Mouse (Mus musculus) granulocyte monocyte progenitor cell, adult 5-6 weeks (primary cell): ENCODE data around the gene Bnc1. TPM values are rescaled to one million over a fixed set of nuclear protein-coding genes. Genes with fewer than 3 reads are reported as not detected.

Experiments used
- ATAC-seq: replicated peaks from 2 replicates; pipeline ENCODE4 v1.8.0; 2016; ENCODE audit warnings: mild to moderate bottlenecking, moderate TSS enrichment, inconsistent platforms; ENCODE audit not compliant: poor library complexity, severe bottlenecking
- total RNA-seq, 2 experiments: library from RNA; stranded (forward) in 1 of 2; stranded (reverse) in 1 of 2; fragments of 200-712, 200-1000 nt in 1 of 2; fragments of >200 nt in 1 of 2; fragmentation: Nextera tagmentation in 1 of 2; gene quantifications; 2 replicates each; pipeline ENCODE4 v1.2.3; 2014 to 2017

The Bnc1 gene
- total RNA-seq, 2 experiments from 2014 or later = not detected

GRCm38 (mm10) chr7:81978304-81978703 lies 13.8 kb downstream of the Bnc1 start:
- no peak for ATAC-seq

DNA sequence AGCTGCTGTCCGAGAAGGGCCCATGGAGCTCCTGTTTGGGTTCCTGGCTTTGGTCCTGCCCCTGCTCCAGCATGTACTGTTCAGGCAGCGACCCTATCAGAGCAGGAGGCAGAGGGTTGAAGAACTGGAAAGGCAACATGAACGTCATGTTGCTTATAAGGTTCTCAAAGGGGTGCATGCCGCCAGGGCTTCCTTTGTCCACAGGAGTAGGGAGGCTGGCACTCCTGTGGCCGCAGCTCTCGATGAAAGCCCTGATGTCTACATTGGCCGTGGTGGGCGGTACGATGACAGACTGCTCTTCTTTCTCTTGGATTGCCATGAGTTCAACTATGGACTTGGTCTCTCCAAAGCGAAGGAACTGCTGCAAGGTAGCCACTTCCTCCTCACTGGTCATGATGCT lies 17.5 kb downstream of the Bnc1 start:
- ATAC-seq = no peak

DNA sequence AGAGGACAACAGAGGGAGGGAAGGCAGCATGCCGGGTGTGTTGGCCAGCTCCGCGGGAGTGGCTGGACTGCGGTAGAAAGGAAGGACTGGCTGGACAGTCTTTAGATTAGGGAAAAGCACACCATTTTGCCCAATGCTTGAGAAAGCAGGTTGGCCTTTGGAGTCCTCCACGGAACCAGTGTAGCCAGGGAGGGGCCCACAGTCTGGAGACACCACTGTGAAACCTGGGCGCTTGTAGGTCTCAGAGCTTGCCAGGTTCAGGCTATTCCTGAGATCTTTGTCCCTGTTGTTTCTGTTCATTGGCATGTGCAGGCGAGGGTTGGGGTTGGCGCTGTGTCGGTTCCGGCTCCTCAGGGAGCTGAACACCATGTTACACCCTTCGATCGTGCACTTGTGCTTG lies 18.2 kb downstream of the Bnc1 start:
- no peak for ATAC-seq

DNA sequence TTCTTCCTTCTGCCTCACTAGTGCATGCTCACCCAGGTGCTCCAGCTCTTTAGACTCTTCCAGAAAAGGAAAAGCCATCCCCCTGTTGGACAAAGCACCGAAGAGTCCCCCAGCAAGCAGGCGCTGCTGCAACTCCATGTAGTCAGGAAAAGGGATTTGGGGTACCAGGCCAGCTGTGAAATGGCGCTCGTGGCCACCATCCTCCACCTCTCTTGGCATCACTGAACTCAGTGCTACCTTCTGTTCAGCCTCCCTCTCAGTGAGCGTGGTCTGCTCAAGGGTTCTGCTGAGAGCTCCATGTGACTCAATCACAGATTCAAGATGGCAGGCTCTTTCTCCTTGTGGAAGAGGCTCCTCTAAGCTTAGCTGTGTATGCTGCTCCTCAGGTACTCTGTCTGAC lies 18.8 kb downstream of the Bnc1 start:
- ATAC-seq = no peak

DNA sequence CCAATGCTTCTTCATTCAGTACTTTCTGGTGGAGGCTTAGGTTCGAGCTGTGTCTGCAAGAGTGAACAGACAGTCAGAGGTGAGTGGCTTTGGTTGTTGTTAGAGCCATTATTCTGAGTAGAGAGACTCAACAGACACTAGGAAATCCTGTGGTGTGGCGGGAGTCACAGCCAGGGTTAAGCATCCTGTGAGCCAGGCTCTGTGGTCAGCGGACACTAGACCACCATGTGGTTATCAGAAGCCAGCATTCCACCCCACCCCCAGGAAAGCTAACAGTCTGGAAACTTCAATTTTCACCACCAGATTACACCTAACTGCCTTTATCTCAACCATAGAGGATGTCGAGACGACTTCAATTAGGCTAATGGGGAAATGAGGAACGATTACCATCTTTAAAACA lies 23.1 kb downstream of the Bnc1 start:
- no peak; the same call in 1 of the 2 replicates for ATAC-seq

GRCm38 (mm10) chr7:81968451-81968850 lies 23.6 kb downstream of the Bnc1 start:
- ATAC-seq = no peak

DNA sequence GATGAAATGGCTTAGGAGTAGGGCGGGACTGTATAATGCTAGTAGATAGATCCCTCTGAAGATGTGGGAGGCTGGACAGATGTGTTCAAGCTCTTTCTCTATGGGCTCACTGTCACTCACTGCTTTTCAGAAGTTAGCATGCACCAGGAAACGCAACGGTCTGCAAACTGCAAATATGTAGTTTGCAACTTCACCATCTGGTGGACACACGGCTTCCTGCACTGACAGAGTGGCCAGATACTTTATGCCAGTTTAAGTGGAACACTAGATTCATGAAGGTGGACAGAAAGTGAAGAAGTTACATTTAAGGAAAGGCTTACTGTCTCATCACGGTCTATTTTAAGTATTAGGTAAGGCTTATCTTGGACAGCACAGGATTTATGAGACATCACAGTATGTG lies 25.9 kb downstream of the Bnc1 start:
- no peak for ATAC-seq

DNA sequence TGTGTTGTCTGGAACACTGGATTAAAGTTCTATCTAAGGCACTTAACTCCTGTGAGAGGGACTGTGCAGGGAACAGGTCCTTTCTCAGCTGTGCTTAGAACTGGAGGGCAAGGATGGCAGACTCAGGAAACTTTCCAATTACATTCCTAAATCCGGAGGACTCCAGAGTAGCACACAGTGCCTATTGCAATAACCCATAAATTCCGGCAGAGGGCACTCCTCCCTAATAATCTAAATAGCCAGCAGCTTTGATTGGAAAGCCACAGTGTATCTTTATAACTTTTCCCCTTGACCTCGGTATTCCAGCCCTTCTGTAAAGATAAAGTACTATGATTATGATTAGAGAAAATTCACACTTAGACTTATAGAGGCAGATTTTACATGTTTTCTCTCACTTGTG lies 32.4 kb downstream of the Bnc1 start:
- peak; percentile 59 for ATAC-seq

DNA sequence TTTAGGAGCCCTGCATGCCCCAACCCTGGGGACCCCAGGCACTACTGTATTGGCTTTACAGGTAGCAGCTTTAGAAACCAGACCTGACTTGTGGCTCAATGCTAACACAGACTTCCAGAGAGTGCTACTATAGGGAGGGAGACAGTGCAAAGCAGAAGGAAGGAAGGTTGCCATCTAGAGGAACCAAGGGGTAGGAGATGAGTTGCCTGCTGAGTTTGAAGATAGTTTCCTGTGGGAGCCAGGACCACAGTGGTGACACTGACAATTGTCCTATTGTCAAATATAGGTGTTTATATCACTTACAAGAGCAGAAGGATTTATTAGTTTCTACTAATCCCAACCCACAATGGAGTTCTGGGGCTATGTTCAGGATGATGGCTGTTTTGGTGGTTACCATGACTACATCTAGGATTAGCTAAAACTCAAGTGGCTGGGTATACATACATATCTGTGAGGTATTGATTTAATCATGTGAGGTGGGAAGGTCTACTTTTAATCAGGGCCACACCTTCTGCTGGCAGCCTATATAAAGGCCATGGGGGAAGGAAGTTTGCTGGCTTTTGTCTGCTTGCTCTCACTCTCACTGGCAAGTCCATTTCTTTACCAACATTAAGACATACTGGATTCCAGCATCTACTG lies 37.8 kb downstream of the Bnc1 start:
- ATAC-seq = peak; percentile 58

GRCm38 (mm10) chr7:81950499-81950898 lies 41.6 kb downstream of the Bnc1 start:
- ATAC-seq = no peak

DNA sequence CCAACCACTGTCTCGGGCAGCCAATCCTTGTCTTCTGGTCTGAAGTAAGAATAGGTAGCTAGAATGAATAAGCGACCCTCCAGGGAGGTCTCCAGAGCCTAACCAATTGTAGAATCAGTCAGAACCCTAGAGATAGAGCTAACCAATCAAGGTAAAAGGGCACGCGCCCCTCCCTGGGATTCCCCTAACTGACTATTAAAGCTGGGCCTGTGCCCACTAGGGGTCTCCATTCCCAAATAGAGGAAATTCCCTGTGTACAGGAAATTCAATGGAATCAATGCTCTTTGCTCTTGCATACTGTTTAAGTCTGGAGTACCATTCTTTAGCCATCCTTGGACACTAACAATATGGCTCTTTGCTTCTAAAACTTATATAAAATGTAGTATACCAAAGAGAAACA lies 46.7 kb downstream of the Bnc1 start:
- no peak for ATAC-seq

GRCm38 (mm10) chr7:81934806-81935205 lies 57.3 kb downstream of the Bnc1 start:
- no peak for ATAC-seq

- peak; percentile 64 for ATAC-seq
Measured at GRCm38 (mm10) chr7:81934267-81934745, 57.8 kb downstream of the Bnc1 start, which contains the start of gene Hdgfl3. Gene Hdgfl3, minus strand, starts transcription at chr7:81934473.

GRCm38 (mm10) chr7:81933601-81934266 lies 58.4 kb downstream of the Bnc1 start:
- ATAC-seq = peak; percentile 52

DNA sequence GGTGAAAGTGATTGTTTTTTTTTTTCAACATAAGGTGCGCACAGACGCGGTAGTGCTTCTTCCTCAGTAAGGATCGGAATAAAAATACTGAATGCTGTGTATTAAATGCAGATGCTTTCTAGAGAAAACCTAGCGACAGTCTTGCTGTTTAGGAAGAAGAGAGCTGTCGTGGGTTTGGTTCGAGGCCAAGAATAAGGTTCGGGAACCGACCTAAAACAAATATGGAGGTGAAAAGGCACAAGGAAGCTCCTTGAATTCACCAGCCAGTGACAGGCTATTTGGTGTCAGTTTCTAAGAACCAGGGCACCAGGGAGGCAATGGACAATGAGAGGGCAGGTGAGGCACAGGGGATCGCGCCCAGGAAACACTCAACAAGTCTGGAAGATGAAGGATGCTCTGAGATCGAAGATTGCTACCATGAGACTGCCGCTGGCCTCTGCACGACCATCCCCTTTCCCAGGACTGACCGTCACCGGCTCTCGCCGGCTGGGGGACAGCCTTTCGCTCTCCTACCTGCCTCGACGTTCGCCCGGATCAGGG lies 59.0 kb downstream of the Bnc1 start:
- ATAC-seq = no peak

DNA sequence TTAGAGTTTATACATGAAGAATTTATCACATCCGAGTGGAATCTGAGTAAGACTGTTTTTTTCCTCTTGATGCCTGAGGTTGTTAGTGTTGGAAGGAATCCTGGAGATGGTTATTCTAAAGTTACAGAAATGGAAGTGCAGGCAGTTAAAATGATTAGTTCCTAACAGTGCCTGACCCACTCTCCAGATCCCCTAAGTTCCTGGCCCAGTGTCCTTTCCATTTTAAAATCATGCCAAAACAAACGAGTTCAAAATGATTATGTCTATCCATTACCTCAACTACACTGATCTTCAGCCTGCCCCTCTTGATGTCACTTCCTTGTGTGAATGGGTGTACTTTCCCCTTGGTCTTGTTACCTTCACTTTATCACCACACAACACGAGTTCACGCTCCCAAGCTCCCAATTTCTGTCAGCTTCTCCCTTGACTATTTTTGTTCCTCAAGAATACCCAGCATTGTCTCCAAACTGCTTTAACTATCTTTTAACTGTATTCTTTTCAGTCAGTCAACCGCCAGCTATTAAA lies 59.5 kb downstream of the Bnc1 start:
- ATAC-seq = no peak

- no peak; the same call in 1 of the 2 replicates for ATAC-seq
Measured at GRCm38 (mm10) chr7:81928998-81929397, 63.1 kb downstream of the Bnc1 start.

DNA sequence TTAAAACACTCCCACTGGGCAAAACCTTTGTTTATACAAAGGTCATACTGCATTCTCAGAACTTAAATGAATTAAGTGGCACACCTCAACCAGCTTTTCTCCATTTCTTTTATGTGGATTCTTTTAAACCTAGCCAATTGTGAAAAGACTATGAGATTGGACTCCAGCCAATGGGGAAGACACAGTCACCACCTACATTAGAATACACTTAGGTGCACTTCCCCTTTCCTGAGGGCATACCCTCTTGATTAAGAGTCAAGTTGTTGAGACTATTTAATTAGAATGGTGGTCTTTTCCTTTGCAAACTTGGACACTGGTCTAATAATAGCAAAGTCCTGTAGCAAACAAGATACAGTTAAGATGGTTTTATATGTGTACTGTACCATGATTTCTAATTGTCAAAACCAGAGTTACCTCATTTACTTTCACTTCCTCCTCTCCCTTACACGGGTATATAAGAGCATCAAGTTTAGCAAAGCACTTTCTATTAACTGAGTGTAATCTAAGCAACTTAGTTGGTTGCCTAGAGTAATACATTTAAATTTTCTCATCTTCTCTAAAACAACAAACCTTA lies 70.6 kb downstream of the Bnc1 start:
- peak; percentile 90 for ATAC-seq

GRCm38 (mm10) chr7:81920314-81920713 lies 71.8 kb downstream of the Bnc1 start:
- no peak for ATAC-seq

DNA sequence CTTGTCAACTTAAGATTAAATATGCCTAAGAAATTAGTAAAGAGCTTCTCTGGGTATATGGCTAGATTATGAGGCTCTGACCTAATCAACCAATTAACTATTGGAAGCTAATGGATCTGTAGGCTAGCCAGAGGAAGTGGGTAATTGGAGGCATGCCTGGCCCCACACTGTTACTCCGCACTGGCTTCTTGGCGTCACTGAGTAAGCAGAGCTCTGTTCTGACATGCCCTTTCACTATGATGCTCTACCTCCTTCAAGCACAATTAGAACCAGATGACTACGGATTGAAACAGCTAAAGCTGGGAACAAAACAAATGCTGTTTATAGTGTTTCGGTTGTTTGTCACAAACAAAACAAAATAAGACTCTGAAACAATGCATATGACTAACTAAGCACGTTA lies 73.8 kb downstream of the Bnc1 start:
- ATAC-seq = no peak
